Mouse (Mus musculus) stomach, embryonic 15.5 days (tissue): ENCODE measurements around the gene Cdh6. TPM values are rescaled to one million over a fixed set of nuclear protein-coding genes. Genes with fewer than 3 reads are reported as not detected.

Source experiments
- ATAC-seq: fragments of 200-750 bp; cut with Nextera tagmentation; 2 replicates; pipeline ENCODE4 v1.8.0; 2017; ENCODE audit warnings: low read depth, moderate number of reproducible peaks, moderate TSS enrichment; ENCODE audit not compliant: insufficient read depth, low FRiP score
- H3K27ac ChIP-seq: fragments of 300-500 bp; sonication (generic); 2 replicates; pipeline ENCODE4 v1.5.1; 2015; ENCODE audit warnings: mild to moderate bottlenecking, inconsistent platforms
- H3K27me3 ChIP-seq: fragments of 300-500 bp; sonication (generic); replicated peaks from 2 replicates; pipeline ENCODE4 v1.6.1; 2015; ENCODE audit warnings: inconsistent platforms
- H3K36me3 ChIP-seq: fragments of 300-500 bp; sonication (generic); 2 replicates; pipeline ENCODE4 v1.6.1; 2015; ENCODE audit warnings: inconsistent platforms
- H3K4me1 ChIP-seq: fragments of 300-500 bp; sonication (generic); 2 replicates; pipeline ENCODE4 v1.6.1; 2015; ENCODE audit warnings: inconsistent platforms
- H3K4me2 ChIP-seq: fragments of 300-500 bp; sonication (generic); 2 replicates; pipeline ENCODE4 v1.6.1; 2015; ENCODE audit warnings: mild to moderate bottlenecking, inconsistent platforms
- H3K4me3 ChIP-seq: fragments of 300-500 bp; sonication (generic); replicated peaks from 2 replicates; pipeline ENCODE4 v1.5.1; 2015; ENCODE audit warnings: inconsistent platforms
- H3K9ac ChIP-seq: fragments of 300-500 bp; sonication (generic); 2 replicates; pipeline ENCODE4 v1.6.1; 2015; ENCODE audit warnings: inconsistent platforms
- H3K9me3 ChIP-seq: fragments of 300-500 bp; sonication (generic); 2 replicates; pipeline ENCODE4 v1.6.1; 2016; ENCODE audit warnings: inconsistent platforms
- WGBS: fragments of 180-500 bp; shearing (Covaris S2); methylation state at CpG from one replicate; pipeline ENCODE4 v1.1.7; 2015; 5-methylcytosine and 5-hydroxymethylcytosine counted together
- polyA plus RNA-seq: library from polyadenylated mRNA; unstranded; fragments of >200 nt; fragmentation: Nextera tagmentation; extraction: Ambion mirVana; gene quantifications from 2 replicates; pipeline ENCODE4 v1.2.1, GENCODE M21; 2015

Cdh6 gene
- polyA plus RNA-seq, result 4.0 and 4.7 TPM in 2 replicates

DNA sequence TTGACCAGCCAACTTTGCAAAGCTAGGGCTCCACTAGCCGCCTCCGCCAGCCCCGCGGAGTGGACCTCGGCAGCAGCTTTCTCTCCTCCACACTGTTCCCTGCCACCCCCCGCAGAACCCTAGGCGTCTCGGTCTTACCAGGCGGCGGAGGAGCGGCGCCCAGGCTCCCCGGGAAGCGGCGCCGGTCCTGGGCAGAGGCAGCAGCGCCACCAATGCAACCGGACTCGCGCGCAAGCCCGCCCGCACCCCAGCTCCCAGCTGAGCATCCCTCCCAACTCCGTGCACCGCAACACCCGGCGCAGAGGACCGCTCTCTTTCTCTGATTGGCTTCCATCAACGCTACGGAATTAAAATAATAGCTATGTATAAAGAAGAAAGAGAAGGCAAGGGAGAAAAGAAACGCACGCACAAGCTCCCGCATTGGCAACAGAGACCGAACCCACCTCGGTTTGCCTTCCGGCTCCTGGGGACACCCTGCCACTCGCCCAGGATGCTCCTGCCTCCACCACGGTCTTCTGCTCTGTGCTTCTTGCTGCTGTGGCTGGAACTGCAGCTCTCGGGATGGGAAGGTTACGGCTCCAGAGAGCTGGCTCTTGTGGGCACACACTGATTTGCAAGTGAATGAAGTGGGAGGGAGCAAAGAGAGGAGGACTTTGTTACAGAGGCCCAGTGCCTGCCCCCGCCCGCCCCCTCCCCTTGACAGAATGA is at the start of gene Cdh6:
Gene Cdh6 (minus strand): TSS at position 605 of the 708 bp plus-strand sequence.
- Histone ChIP-seq H3K27me3 (peaks cover 9% of the 10 kb centered on the region; the same call in 1 of the 2 replicates), H3K36me3 (no peaks in the 10 kb centered on the region), H3K9me3 (no peaks in the 10 kb centered on the region), H3K4me1 (0 out of 2 replicates have a peak, but pooled peaks cover 3% of the 10 kb centered on the region), H3K4me2 (peak within 1 kb of the TSS; percentile 96), H3K4me3 (peak within 1 kb of the TSS; percentile 55), H3K27ac (peak within 1 kb of the TSS; percentile 3; the same call in 1 of the 2 replicates), H3K9ac (no peak within 1 kb of the TSS)
- under 1% methylated on average over 41 of the region's 42 CpGs for WGBS
- peak; percentile 84 for ATAC-seq

DNA sequence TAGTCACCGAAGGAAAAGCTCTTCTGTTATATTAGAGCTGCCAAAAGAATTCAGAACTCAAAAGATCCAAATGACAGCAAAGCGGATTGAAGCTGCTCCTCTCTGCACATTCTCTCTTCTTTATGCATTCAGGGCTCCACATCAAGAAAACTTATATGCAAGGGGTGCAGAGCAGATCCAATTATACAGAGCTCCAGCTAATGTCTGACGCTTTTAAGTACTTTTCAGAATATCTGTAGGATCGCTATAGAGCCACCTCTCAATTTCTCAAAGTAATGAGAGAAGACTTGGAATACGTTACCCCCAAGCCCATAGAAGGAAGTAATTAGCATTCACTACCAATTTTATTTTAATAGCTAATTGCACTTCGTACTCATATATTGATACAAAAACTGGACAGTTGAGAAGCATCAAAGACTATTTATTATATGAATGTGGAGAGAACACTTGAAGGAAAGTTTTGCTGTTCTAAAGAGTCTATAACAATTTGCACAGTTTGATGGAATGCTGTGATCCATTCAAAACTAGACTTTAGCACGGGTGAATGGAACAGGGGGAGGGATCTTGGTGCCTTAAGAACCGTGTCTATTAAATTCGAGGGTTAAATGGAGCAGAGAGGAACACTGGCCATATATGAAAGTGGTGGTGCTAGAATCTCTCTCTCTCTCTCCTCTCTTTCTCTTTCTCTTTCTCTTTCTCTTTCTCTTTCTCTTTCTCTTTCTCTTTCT is 46.4 kb upstream of the Cdh6 start:
- 80% methylated on average over 9 of the region's 9 CpGs for WGBS
- Histone ChIP-seq H3K4me3 (no peak overlapping the region), H3K36me3 (no peaks in the 10 kb centered on the region), H3K9me3 (no peaks in the 10 kb centered on the region), H3K27ac (no peak overlapping the region), H3K4me1 (no peaks in the 10 kb centered on the region), H3K9ac (no peak overlapping the region), H3K4me2 (no peak overlapping the region), H3K27me3 (no peaks in the 10 kb centered on the region)
- no peak for ATAC-seq

GRCm38 (mm10) chr15:13217800-13218199 is 44.3 kb upstream of the Cdh6 start:
- H3K27me3 ChIP-seq, result no peaks in the 10 kb centered on the region
- no peak overlapping the region for H3K4me2 ChIP-seq
- H3K4me1 ChIP-seq, result no peaks in the 10 kb centered on the region
- H3K4me3 ChIP-seq, result no peak overlapping the region
- no peaks in the 10 kb centered on the region for H3K9me3 ChIP-seq
- no peak for ATAC-seq
- no peak overlapping the region for H3K9ac ChIP-seq
- H3K27ac ChIP-seq, result no peak overlapping the region
- no peaks in the 10 kb centered on the region for H3K36me3 ChIP-seq
- 80% methylated on average over 3 of the region's 3 CpGs for WGBS

DNA sequence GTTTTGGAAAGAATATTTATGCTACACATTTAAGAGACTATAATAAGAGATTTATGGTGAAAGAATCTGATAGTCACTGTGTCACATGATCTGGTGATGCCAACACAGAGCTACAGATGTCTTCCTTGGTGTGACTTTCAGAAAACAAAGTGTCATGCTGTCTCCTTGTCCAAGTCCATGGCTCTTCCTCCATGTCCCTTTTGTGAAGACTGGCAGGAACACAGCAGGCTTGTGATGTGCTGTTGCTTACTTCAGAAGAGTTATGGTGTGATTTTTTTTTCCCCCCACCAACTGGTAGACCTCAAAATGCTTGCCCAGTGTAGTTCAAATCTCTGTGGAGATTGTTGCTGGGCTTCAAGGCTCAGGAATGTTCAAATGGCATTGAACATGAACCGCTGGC is 43.7 kb upstream of the Cdh6 start:
- Histone ChIP-seq H3K4me3 (no peak overlapping the region), H3K4me2 (0 out of 2 replicates have a peak overlapping the region, but pooled peaks have one; percentile 21), H3K9ac (no peak overlapping the region), H3K4me1 (no peaks in the 10 kb centered on the region), H3K36me3 (no peaks in the 10 kb centered on the region), H3K9me3 (no peaks in the 10 kb centered on the region), H3K27me3 (no peaks in the 10 kb centered on the region), H3K27ac (no peak overlapping the region)
- WGBS, result 95% methylated on average over 1 of the region's 1 CpGs
- no peak for ATAC-seq

- Histone ChIP-seq H3K4me1 (no peaks in the 10 kb centered on the region), H3K9me3 (no peaks in the 10 kb centered on the region), H3K27ac (no peak overlapping the region), H3K27me3 (no peaks in the 10 kb centered on the region), H3K4me2 (no peak overlapping the region), H3K4me3 (no peak overlapping the region), H3K36me3 (no peaks in the 10 kb centered on the region), H3K9ac (no peak overlapping the region)
- ATAC-seq, result no peak
- WGBS, result 89% methylated on average over 1 of the region's 1 CpGs
Measured at GRCm38 (mm10) chr15:13212956-13213355, 39.5 kb upstream of the Cdh6 start.

DNA sequence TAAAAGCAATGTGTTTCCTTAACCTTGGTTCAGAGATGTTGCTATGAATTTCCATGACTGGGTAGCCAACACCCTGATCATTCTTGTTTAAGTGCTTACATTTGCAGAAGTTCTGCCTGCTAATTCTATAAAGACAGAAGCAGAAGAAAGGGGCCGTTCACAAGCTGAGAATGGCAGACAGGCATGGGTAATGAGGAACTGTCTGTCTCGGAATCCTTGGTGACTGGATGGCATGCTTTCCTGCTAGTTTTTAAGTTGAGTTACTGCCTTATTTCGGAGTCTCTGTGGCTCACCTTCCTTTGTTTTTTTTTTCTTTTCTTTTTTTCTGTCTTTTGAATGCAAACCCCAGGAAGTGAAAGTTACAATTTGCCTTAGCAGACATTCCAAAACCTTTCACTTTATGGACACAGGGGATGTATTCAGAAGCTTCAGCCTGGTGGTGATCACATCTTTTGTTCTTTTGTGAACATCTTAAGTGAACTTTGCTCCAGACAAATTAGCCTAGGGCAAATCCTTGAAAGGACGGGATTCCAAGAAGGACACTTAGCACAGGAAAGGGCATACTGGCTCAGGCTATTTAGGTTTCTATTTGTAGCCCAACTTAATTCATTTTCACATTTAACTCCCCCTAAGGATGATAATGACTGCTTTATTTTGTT is 38.7 kb upstream of the Cdh6 start:
- H3K4me2 ChIP-seq, result no peak overlapping the region
- no peaks in the 10 kb centered on the region for H3K4me1 ChIP-seq
- ATAC-seq, result no peak
- H3K9ac ChIP-seq, result no peak overlapping the region
- no peak overlapping the region for H3K4me3 ChIP-seq
- H3K36me3 ChIP-seq, result no peaks in the 10 kb centered on the region
- no peaks in the 10 kb centered on the region for H3K9me3 ChIP-seq
- H3K27ac ChIP-seq, result no peak overlapping the region
- H3K27me3 ChIP-seq, result no peaks in the 10 kb centered on the region
- 55% methylated on average over 4 of the region's 4 CpGs for WGBS

DNA sequence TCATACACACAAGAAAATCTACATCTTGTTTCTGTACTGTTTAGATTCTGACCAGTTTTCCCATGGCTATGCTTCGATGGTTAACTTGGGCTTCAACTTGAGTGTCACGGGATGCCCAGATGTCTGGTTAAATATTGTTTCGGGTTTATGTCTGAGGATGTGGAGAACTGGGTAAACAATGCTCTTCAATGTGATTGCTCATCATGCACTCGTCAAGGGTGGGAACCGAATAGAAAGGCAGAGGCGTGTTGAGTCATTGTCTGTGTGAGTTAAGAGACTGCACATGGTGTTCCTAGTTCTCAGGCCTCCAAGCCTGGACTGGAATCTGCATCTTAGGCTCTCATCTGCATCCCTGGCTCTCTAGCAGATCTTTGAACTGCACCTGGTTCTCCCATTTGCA is 36.7 kb upstream of the Cdh6 start:
- H3K9ac ChIP-seq, result no peak overlapping the region
- no peak for ATAC-seq
- H3K36me3 ChIP-seq, result no peaks in the 10 kb centered on the region
- no peaks in the 10 kb centered on the region for H3K4me1 ChIP-seq
- no peaks in the 10 kb centered on the region for H3K27me3 ChIP-seq
- H3K27ac ChIP-seq, result no peak overlapping the region
- 80% methylated on average over 6 of the region's 6 CpGs for WGBS
- H3K4me3 ChIP-seq, result no peak overlapping the region
- H3K4me2 ChIP-seq, result no peak overlapping the region
- no peaks in the 10 kb centered on the region for H3K9me3 ChIP-seq

DNA sequence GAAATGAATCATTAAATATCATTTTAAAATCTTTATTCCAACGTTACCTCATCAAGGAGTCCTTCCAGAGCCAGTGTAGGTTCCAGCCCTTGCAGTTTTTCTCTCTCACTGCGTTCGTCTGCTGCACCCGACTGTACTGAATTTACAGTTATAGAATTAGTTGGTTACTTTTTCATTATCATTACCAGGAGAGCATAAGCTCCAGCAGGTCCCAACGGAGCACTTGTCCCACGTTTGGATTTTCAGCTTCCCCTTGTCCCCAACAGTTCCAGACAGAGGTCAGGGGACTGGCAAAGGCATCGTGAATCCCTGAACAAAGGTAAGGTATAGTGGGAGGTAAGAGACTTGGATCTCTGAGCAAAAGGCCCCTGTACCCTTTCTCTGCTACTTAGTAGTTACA is 35.2 kb upstream of the Cdh6 start:
- H3K27me3 ChIP-seq, result no peaks in the 10 kb centered on the region
- no peak overlapping the region for H3K9ac ChIP-seq
- WGBS, result 75% methylated on average over 7 of the region's 7 CpGs
- no peaks in the 10 kb centered on the region for H3K36me3 ChIP-seq
- no peak overlapping the region for H3K4me3 ChIP-seq
- H3K27ac ChIP-seq, result no peak overlapping the region
- ATAC-seq, result no peak
- H3K4me1 ChIP-seq, result no peaks in the 10 kb centered on the region
- no peaks in the 10 kb centered on the region for H3K9me3 ChIP-seq
- no peak overlapping the region for H3K4me2 ChIP-seq

- WGBS, result 30% methylated on average over 1 of the region's 1 CpGs
- Histone ChIP-seq H3K9me3 (no peaks in the 10 kb centered on the region), H3K27me3 (no peaks in the 10 kb centered on the region), H3K4me3 (no peak overlapping the region), H3K4me2 (no peak overlapping the region), H3K4me1 (no peaks in the 10 kb centered on the region), H3K9ac (no peak overlapping the region), H3K36me3 (no peaks in the 10 kb centered on the region), H3K27ac (no peak overlapping the region)
- no peak for ATAC-seq
Measured at GRCm38 (mm10) chr15:13196237-13196636, 22.8 kb upstream of the Cdh6 start.

DNA sequence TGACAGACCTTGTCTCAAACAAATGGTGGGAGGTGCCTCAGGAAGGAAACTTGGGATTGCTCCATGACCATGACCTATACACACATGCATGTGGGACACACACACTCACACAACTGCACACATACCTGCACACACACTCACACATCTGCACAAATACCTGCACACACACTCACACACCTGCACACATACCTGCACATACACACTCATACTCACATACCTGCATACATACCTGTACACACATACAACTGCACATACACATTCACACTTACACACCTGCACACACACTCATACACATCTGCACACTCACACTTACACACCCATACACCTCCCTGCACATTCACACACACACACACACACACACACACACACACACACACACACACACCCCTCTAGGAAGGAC is 20.6 kb upstream of the Cdh6 start:
- ATAC-seq, result no peak
- Histone ChIP-seq H3K9me3 (no peaks in the 10 kb centered on the region), H3K36me3 (no peaks in the 10 kb centered on the region)

DNA sequence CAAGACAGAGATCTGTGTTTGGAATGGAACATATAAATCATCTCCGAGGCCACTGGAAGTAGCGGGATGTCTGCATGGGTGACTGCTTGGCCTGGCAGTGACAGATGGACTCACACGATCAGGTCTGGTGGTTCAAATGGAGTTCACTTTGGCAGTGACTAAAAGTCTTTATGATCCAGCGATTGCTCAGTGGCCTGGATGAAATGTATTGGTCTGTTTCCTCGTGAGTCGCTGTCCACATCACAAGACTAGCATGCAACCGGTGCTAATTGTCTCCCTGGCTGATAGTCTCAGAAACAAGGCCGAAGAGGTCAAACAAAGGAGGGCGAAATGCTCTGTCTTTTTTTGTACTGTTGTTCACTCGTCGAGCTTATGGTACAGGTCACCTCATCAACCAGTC is 19.6 kb upstream of the Cdh6 start:
- no peaks in the 10 kb centered on the region for H3K4me1 ChIP-seq
- H3K27ac ChIP-seq, result no peak overlapping the region
- H3K4me3 ChIP-seq, result no peak overlapping the region
- H3K36me3 ChIP-seq, result no peaks in the 10 kb centered on the region
- no peaks in the 10 kb centered on the region for H3K9me3 ChIP-seq
- H3K9ac ChIP-seq, result no peak overlapping the region
- no peak overlapping the region for H3K4me2 ChIP-seq
- WGBS, result 47% methylated on average over 11 of the region's 11 CpGs
- H3K27me3 ChIP-seq, result no peaks in the 10 kb centered on the region
- no peak for ATAC-seq

More for the DNA sequence above, 20.6 kb upstream of the Cdh6 start:
- no peaks in the 10 kb centered on the region for H3K27me3 ChIP-seq
- no peak overlapping the region for H3K4me3 ChIP-seq
- H3K27ac ChIP-seq, result no peak overlapping the region
- no peak overlapping the region for H3K4me2 ChIP-seq
- H3K4me1 ChIP-seq, result no peaks in the 10 kb centered on the region
- H3K9ac ChIP-seq, result no peak overlapping the region

GRCm38 (mm10) chr15:13183661-13184060 is 10.2 kb upstream of the Cdh6 start:
- Histone ChIP-seq H3K4me3 (no peak overlapping the region), H3K4me1 (no peaks in the 10 kb centered on the region), H3K27me3 (no peaks in the 10 kb centered on the region), H3K27ac (no peak overlapping the region), H3K9me3 (no peaks in the 10 kb centered on the region), H3K4me2 (no peak overlapping the region), H3K9ac (no peak overlapping the region), H3K36me3 (no peaks in the 10 kb centered on the region)
- no peak for ATAC-seq
- 66% methylated on average over 5 of the region's 5 CpGs for WGBS
